ENCODE assay signal across 28 mouse cellular contexts in the genomic region with DNA sequence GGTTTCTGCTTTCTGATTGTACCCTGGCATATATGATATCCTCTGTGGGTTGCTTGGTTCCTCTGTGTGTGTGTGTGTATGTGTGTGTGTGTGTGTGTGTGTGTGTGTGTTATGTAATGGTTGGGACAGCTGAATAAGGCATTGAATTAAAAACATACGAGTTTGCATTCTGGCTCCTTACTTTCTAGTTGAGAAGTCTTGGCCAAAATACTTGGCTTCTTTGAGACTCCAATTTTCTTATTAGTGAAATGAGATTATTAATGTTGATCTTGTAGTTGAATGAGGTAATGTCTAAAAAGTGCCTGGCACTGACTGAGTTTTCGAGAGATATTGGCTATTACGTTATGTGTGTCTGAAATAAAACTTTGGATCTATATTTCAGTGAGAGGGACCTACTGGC.
DNase-seq lines count a peak whose midpoint lies in the region; ATAC-seq lines count a peak whose summit lies in the region.
"Had no signal": no experiment of that assay in that cellular context is flagged by ENCODE, and none has a peak within 500 bp of the region (broad histone marks: within the 10 kb centered on the region; RNA-seq: fewer than 3 reads in every experiment).

No protein-coding gene starts in this region.

- H3K9me3 ChIP-seq in embryonic facial prominence, embryonic 12.5 days = no peaks in the 10 kb centered on the region
- no peaks in the 10 kb centered on the region for H3K9me3 ChIP-seq in embryonic facial prominence, embryonic 10.5 days
- H3K9me3 ChIP-seq in heart, embryonic 15.5 days (replicated peaks) = no peaks in the 10 kb centered on the region
- H3K9me3 ChIP-seq in embryonic facial prominence, embryonic 15.5 days (replicated peaks) = no peaks in the 10 kb centered on the region
- no peaks in the 10 kb centered on the region for H3K9me3 ChIP-seq in limb, embryonic 15.5 days
- no peaks in the 10 kb centered on the region for H3K9me3 ChIP-seq in intestine, embryonic 15.5 days
- H3K9me3 ChIP-seq: forebrain, embryonic 12.5 days; forebrain, embryonic 15.5 days; hindbrain, embryonic 10.5 days had no signal

- no peaks in the 10 kb centered on the region for H3K27me3 ChIP-seq in embryonic facial prominence, embryonic 12.5 days
- H3K27me3 ChIP-seq in embryonic facial prominence, embryonic 10.5 days (replicated peaks; ENCODE audit: low read depth, poor library complexity, severe bottlenecking) = no peaks in the 10 kb centered on the region
- H3K27me3 ChIP-seq in heart, embryonic 15.5 days = no peaks in the 10 kb centered on the region
- no peaks in the 10 kb centered on the region for H3K27me3 ChIP-seq in embryonic facial prominence, embryonic 15.5 days
- H3K27me3 ChIP-seq in limb, embryonic 15.5 days = no peaks in the 10 kb centered on the region
- no peaks in the 10 kb centered on the region for H3K27me3 ChIP-seq in intestine, embryonic 15.5 days (replicated peaks)
- H3K27me3 ChIP-seq: forebrain, embryonic 12.5 days; forebrain, embryonic 15.5 days had no signal

- intact Hi-C loops in gastrocnemius, postnatal 14 days (cut with DNase I; ENCODE audit: low total_unique reads) = no loop called here

- H3K4me2 ChIP-seq in embryonic facial prominence, embryonic 12.5 days (replicated peaks) = no peak overlapping the region
- H3K4me2 ChIP-seq in heart, embryonic 15.5 days = no peak overlapping the region
- H3K4me2 ChIP-seq in embryonic facial prominence, embryonic 15.5 days (replicated peaks) = no peak overlapping the region
- no peak overlapping the region for H3K4me2 ChIP-seq in limb, embryonic 15.5 days
- no peak overlapping the region for H3K4me2 ChIP-seq in intestine, embryonic 15.5 days (replicated peaks)
- H3K4me2 ChIP-seq: forebrain, embryonic 12.5 days; forebrain, embryonic 15.5 days; heart, embryonic 11.5 days; hindbrain, embryonic 14.5 days had no signal

- H3K9ac ChIP-seq in embryonic facial prominence, embryonic 12.5 days = no peak overlapping the region
- no peak overlapping the region for H3K9ac ChIP-seq in heart, embryonic 15.5 days
- no peak overlapping the region for H3K9ac ChIP-seq in embryonic facial prominence, embryonic 15.5 days
- H3K9ac ChIP-seq in limb, embryonic 15.5 days = no peak overlapping the region
- no peak overlapping the region for H3K9ac ChIP-seq in intestine, embryonic 15.5 days
- H3K9ac ChIP-seq: forebrain, embryonic 12.5 days; forebrain, embryonic 15.5 days; hindbrain, embryonic 14.5 days had no signal

- H3K4me3 ChIP-seq in embryonic facial prominence, embryonic 12.5 days = no peak overlapping the region
- H3K4me3 ChIP-seq in embryonic facial prominence, embryonic 10.5 days = no peak overlapping the region
- no peak overlapping the region for H3K4me3 ChIP-seq in heart, embryonic 15.5 days
- no peak overlapping the region for H3K4me3 ChIP-seq in embryonic facial prominence, embryonic 15.5 days (replicated peaks)
- H3K4me3 ChIP-seq in limb, embryonic 15.5 days = no peak overlapping the region
- H3K4me3 ChIP-seq in intestine, embryonic 15.5 days (replicated peaks) = no peak overlapping the region
- H3K4me3 ChIP-seq: erythroblast, embryonic 14.5 days; forebrain, embryonic 12.5 days; forebrain, embryonic 15.5 days; hindbrain, embryonic 10.5 days had no signal

- no peak for ATAC-seq in embryonic facial prominence, embryonic 12.5 days (ENCODE audit: insufficient number of reproducible peaks, insufficient read depth, low FRiP score, low TSS enrichment)
- ATAC-seq in heart, embryonic 15.5 days (replicated peaks; ENCODE audit: insufficient number of reproducible peaks, insufficient read depth, low FRiP score, low read depth) = no peak
- no peak for ATAC-seq in embryonic facial prominence, embryonic 15.5 days (ENCODE audit: insufficient number of reproducible peaks, low FRiP score, low TSS enrichment, low read depth)
- ATAC-seq in limb, embryonic 15.5 days (ENCODE audit: insufficient number of reproducible peaks, low FRiP score, low TSS enrichment, low read depth) = no peak
- no peak for ATAC-seq in intestine, embryonic 15.5 days
- ATAC-seq: activated CD4-positive, CD25-positive, alpha-beta regulatory T cell, adult 4 months; forebrain, embryonic 15.5 days; hindbrain, postnatal 0 days; inflammation-experienced regulatory T-cells, adult 6 months; intestine, postnatal 0 days had no signal

- no peaks in the 10 kb centered on the region for H3K36me3 ChIP-seq in embryonic facial prominence, embryonic 12.5 days
- no peaks in the 10 kb centered on the region for H3K36me3 ChIP-seq in embryonic facial prominence, embryonic 10.5 days (replicated peaks)
- H3K36me3 ChIP-seq in heart, embryonic 15.5 days = no peaks in the 10 kb centered on the region
- H3K36me3 ChIP-seq in embryonic facial prominence, embryonic 15.5 days = no peaks in the 10 kb centered on the region
- H3K36me3 ChIP-seq in limb, embryonic 15.5 days = no peaks in the 10 kb centered on the region
- H3K36me3 ChIP-seq in intestine, embryonic 15.5 days = no peaks in the 10 kb centered on the region
- H3K36me3 ChIP-seq: forebrain, embryonic 12.5 days; forebrain, embryonic 15.5 days; hindbrain, embryonic 10.5 days had no signal

- peaks cover 4% of the 10 kb centered on the region; the same call in 1 of the 2 replicates for H3K4me1 ChIP-seq in embryonic facial prominence, embryonic 12.5 days
- 0 out of 2 replicates have a peak, but pooled peaks cover 3% of the 10 kb centered on the region for H3K4me1 ChIP-seq in embryonic facial prominence, embryonic 10.5 days
- no peaks in the 10 kb centered on the region for H3K4me1 ChIP-seq in heart, embryonic 15.5 days (replicated peaks)
- peaks cover 5% of the 10 kb centered on the region; the same call in 1 of the 2 replicates for H3K4me1 ChIP-seq in embryonic facial prominence, embryonic 15.5 days
- H3K4me1 ChIP-seq in limb, embryonic 15.5 days = peaks cover 20% of the 10 kb centered on the region
- no peaks in the 10 kb centered on the region for H3K4me1 ChIP-seq in intestine, embryonic 15.5 days (replicated peaks)
- H3K4me1 ChIP-seq: forebrain, embryonic 12.5 days; forebrain, embryonic 15.5 days; hindbrain, embryonic 10.5 days had no signal

- peak overlapping the region; percentile 36; the same call in 1 of the 2 replicates for H3K27ac ChIP-seq in embryonic facial prominence, embryonic 12.5 days
- H3K27ac ChIP-seq in embryonic facial prominence, embryonic 10.5 days (replicated peaks) = no peak overlapping the region
- H3K27ac ChIP-seq in heart, embryonic 15.5 days = peak overlapping the region; percentile 47; the same call in 1 of the 2 replicates
- H3K27ac ChIP-seq in embryonic facial prominence, embryonic 15.5 days (replicated peaks) = peak overlapping the region; percentile 55; the same call in 1 of the 2 replicates
- peak overlapping the region; percentile 73 for H3K27ac ChIP-seq in limb, embryonic 15.5 days
- no peak overlapping the region for H3K27ac ChIP-seq in intestine, embryonic 15.5 days
- H3K27ac ChIP-seq: forebrain, embryonic 12.5 days; forebrain, embryonic 15.5 days; hindbrain, embryonic 10.5 days; hindbrain, embryonic 14.5 days; hindbrain, postnatal 0 days had no signal

- 64% methylated on average over 3 of the region's 3 CpGs for WGBS in embryonic facial prominence, embryonic 12.5 days
- 78% methylated on average over 3 of the region's 3 CpGs for WGBS in embryonic facial prominence, embryonic 10.5 days
- 65% methylated on average over 3 of the region's 3 CpGs for whole genome bisulfite sequencing in heart, embryonic 15.5 days
- 47% methylated on average over 3 of the region's 3 CpGs for WGBS in embryonic facial prominence, embryonic 15.5 days
- WGBS in limb, embryonic 15.5 days = 55% methylated on average over 3 of the region's 3 CpGs
- 80% methylated on average over 3 of the region's 3 CpGs for WGBS in intestine, embryonic 15.5 days

- no peak for DNase-seq in embryonic facial prominence, embryonic 10.5 days (ENCODE audit: low spot score)
- DNase-seq in heart, adult 8-10 months (ENCODE audit: low spot score) = no peak
- DNase-seq in gastrocnemius, postnatal 14 days = no peak
- DNase-seq: adrenal gland, adult 8-10 months; adrenal gland, postnatal 25 days; cerebellum, adult 11-12 months; cerebellum, adult 8-10 months; cerebellum, postnatal 10 days; cerebellum, postnatal 36 days; embryo, embryonic 11 days; gastrocnemius, postnatal 10 days; heart, adult 18-20 months; kidney, adult 2 months had no signal

Comparison
In these comparisons a context has a peak if more than half of its experiments do, and no peak if none do; other contexts are left out.
1. H3K27ac ChIP-seq: peak in embryonic facial prominence, embryonic 12.5 days (single experiment), heart, embryonic 15.5 days (single experiment), embryonic facial prominence, embryonic 15.5 days (single experiment) and limb, embryonic 15.5 days (single experiment); none in embryonic facial prominence, embryonic 10.5 days (single experiment) and intestine, embryonic 15.5 days (single experiment).